Mouse (Mus musculus) neural tube, embryonic 11.5 days (tissue): ENCODE measurements at regions not wholly inside any gene's neighbourhood (a gene's known extent, or its start where the extent isn't known, plus 50 kb on each side); places are given as distances from the start of the nearest gene placed in this dataset.
"Not testable (repeated sequence)": the region's sequence is repeated elsewhere in the genome, so short reads cannot be mapped to it uniquely, and the experiment has no call there.

Source experiments
- ATAC-seq: fragments of 200-750 bp; cut with Nextera tagmentation; 2 replicates; pipeline ENCODE4 v1.8.0; 2017; ENCODE audit warnings: moderate number of reproducible peaks, mild to moderate bottlenecking, moderate TSS enrichment, moderate library complexity; ENCODE audit not compliant: insufficient read depth, low FRiP score, low TSS enrichment
- DNase-seq: peaks from one replicate; pipeline ENCODE4 v3.0.0-alpha.2; 2015; ENCODE audit warnings: low spot score
- H3K27ac ChIP-seq: fragments of 300-500 bp; sonication (generic); 2 replicates; pipeline ENCODE4 v1.5.1; 2014; ENCODE audit warnings: low read depth, mild to moderate bottlenecking, low read length
- H3K27me3 ChIP-seq: fragments of 300-500 bp; sonication (generic); 2 replicates; pipeline ENCODE4 v1.6.1; 2014; ENCODE audit warnings: mild to moderate bottlenecking, low read length, mixed read lengths; ENCODE audit not compliant: control insufficient read depth, insufficient read depth
- H3K36me3 ChIP-seq: fragments of 300-500 bp; sonication (generic); 2 replicates; pipeline ENCODE4 v1.6.1; 2014; ENCODE audit warnings: mild to moderate bottlenecking, low read length, moderate library complexity, mixed read lengths; ENCODE audit not compliant: control insufficient read depth, insufficient read depth
- H3K4me1 ChIP-seq: fragments of 300-500 bp; sonication (generic); 2 replicates; pipeline ENCODE4 v1.6.1; 2014; ENCODE audit warnings: low read length, mixed read lengths; ENCODE audit not compliant: control insufficient read depth, insufficient read depth
- H3K4me2 ChIP-seq: fragments of 300-500 bp; sonication (generic); 2 replicates; pipeline ENCODE4 v1.6.1; 2014; ENCODE audit warnings: low read depth, mild to moderate bottlenecking, moderate library complexity
- H3K4me3 ChIP-seq: fragments of 300-500 bp; sonication (generic); 2 replicates; pipeline ENCODE4 v1.5.1; 2014; ENCODE audit warnings: low read depth, low read length
- H3K9ac ChIP-seq: fragments of 300-500 bp; sonication (generic); 2 replicates; pipeline ENCODE4 v1.6.1; 2014; ENCODE audit warnings: mild to moderate bottlenecking, low read length
- H3K9me3 ChIP-seq: fragments of 300-500 bp; sonication (generic); 2 replicates; pipeline ENCODE4 v1.6.1; 2016; ENCODE audit warnings: low read length; ENCODE audit not compliant: control insufficient read depth
- WGBS: fragments of 180-500 bp; shearing (Covaris S2); extraction: QIAGEN DNeasy Blood & Tissue Kit; methylation state at CpG from one replicate; pipeline ENCODE4 v1.1.7; 2014; 5-methylcytosine and 5-hydroxymethylcytosine counted together

DNA sequence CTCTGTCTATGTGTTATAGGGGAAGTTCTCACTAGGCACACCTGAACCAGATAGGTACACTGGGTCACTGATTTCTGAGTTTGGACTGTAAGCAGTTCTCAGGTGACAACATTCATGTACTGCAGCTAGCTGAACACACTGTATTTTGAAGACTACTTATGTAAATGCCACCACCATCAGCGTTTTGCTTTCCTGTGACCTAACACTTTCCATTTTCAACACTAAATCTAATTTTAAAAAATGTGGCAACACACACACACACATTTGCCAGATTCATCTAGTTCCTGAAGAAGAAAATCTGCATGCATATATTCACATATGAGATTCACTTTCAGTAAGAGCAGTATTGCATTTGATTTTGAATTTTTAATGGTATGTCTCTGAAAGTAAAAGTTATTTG, 96.0 kb upstream of the Gnai1 start:
- H3K36me3 ChIP-seq, result no peaks in the 10 kb centered on the region
- H3K27me3 ChIP-seq, result no peaks in the 10 kb centered on the region
- H3K4me1 ChIP-seq, result no peaks in the 10 kb centered on the region
- H3K9ac ChIP-seq, result no peak overlapping the region
- H3K4me3 ChIP-seq, result no peak overlapping the region
- ATAC-seq (no peak), DNase-seq (no peak)
- no peaks in the 10 kb centered on the region for H3K9me3 ChIP-seq
- H3K27ac ChIP-seq, result no peak overlapping the region
- H3K4me2 ChIP-seq, result no peak overlapping the region
- WGBS, result 92% methylated on average over 1 of the region's 1 CpGs

DNA sequence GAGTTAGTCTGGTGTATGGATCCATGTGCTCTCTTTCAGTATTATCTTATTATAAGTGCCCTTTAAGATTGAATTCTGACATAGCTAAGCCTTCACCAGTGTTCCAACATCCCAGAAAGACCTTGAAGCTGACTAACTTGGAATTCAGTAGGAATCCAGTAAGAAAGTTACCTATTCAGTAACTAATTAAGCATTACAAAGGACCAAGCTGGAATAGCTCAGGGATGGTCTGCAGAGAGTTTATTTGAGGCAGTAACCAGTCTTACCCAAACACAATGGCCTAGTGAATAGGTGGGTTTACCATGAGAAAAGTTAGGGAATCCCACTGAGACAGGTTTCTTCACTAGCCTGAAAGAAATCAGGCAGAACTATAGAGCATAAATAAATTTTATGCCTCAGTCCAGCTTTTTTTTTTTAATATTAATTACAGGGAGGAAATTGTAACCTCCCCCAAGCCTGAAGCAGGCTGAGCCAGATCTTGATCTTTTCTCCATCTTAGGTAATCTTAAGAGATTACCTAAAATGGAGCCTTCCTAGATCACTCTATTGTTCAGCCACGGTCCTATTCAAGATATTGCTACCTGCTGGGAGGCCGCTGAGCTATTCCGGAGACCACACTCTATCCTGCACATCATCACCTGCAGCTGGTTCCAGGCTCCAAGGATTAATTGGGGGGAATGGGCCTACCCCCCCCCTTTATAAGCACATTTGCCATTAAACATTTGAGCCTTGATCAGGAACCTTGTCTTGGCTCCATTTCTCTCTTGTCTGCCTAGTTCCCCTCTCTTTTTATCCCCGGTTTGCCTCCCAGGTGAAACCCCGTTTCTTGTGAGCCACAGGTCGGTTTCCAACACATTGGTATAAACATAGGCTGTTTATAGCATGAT, 93.0 kb upstream of the Gnai1 start:
- H3K4me3 ChIP-seq, H3K9me3 ChIP-seq, ATAC-seq, H3K4me1 ChIP-seq, H3K36me3 ChIP-seq, DNase-seq, H3K27ac ChIP-seq, H3K27me3 ChIP-seq, H3K9ac ChIP-seq, H3K4me2 ChIP-seq: not testable (repeated sequence)
- WGBS, result 65% methylated on average over 6 of the region's 6 CpGs

DNA sequence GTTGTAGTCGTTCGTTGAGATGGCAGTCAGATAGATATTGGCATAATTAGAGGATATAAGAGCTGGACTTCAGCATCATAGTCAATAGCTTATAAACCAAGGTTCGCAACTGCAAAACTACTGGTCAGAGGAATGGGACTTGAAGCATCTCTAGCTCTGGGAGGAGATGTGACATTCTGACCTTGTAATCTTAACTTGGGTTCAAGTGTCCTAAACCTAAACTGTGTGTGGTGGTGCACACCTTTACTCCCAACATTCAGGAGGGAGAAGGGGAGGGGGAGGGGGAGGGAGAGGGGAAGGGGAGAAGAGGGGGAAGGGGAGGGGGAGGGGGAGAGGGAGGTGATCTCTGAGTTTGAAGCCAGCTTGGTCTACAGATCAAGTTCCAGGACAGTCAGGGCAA, 89.1 kb upstream of the Gnai1 start:
- Histone ChIP-seq H3K9me3 (no peaks in the 10 kb centered on the region), H3K36me3 (no peaks in the 10 kb centered on the region), H3K27ac (no peak overlapping the region), H3K4me2 (no peak overlapping the region), H3K4me1 (no peaks in the 10 kb centered on the region), H3K27me3 (no peaks in the 10 kb centered on the region), H3K9ac (no peak overlapping the region), H3K4me3 (no peak overlapping the region)
- ATAC-seq, result no peak
- DNase-seq, result no peak
- WGBS, result 86% methylated on average over 3 of the region's 3 CpGs

DNA sequence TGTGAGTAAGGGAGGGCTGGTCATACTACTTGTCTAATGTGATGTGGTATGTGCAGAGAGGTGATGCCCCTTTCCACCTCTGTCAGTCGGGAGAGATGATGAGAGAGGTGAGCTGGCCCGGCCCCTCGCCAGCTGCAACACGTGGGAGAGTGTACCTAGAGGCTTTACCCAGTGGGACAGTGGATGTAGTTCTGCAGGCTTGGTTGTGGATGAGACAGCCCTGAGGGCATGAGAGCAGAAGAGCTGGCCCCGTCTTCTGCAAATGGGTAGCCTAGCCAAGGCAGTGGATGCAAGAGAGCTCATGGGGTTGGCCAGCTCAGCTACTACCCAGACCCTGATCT, 88.1 kb upstream of the Gnai1 start:
- 82% methylated on average over 5 of the region's 5 CpGs for WGBS
- no peak overlapping the region for H3K9ac ChIP-seq
- no peaks in the 10 kb centered on the region for H3K4me1 ChIP-seq
- no peak overlapping the region for H3K27ac ChIP-seq
- no peaks in the 10 kb centered on the region for H3K9me3 ChIP-seq
- no peak overlapping the region for H3K4me3 ChIP-seq
- H3K27me3 ChIP-seq, result no peaks in the 10 kb centered on the region
- ATAC-seq (no peak; the same call in 1 of the 2 replicates), DNase-seq (no peak)
- no peak overlapping the region for H3K4me2 ChIP-seq
- H3K36me3 ChIP-seq, result no peaks in the 10 kb centered on the region

DNA sequence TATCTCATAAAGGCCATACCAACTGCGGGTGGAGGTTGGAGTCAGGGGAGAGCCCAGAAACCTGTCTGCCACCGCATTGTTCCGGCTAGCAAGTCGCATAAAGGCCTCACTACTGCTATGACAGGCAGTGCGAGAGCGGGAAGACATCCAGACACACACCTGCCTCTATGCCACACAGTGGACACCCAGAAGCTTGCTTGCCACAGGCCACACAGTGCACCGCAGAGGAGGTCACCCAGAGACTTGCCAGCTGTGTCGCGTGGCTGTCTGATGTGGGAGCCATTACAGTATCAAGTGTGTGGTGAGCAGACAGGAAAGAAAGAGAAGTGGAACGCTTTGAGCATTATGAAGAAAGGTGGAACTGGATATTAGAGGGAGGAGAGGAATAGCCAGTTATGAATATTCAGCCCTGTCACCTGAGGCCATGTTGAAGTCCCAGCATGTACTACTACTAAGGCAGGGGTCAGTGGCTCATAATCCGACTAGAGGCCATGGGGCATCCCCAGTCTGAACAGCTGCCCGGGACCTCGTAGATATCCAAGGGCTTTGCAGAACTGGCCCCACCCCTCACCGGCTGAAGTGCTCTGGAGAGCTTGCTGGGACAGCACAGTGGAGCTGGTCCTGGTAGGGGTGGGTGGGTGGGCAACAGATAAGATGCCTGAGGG, 87.6 kb upstream of the Gnai1 start:
- no peak overlapping the region for H3K4me3 ChIP-seq

DNA sequence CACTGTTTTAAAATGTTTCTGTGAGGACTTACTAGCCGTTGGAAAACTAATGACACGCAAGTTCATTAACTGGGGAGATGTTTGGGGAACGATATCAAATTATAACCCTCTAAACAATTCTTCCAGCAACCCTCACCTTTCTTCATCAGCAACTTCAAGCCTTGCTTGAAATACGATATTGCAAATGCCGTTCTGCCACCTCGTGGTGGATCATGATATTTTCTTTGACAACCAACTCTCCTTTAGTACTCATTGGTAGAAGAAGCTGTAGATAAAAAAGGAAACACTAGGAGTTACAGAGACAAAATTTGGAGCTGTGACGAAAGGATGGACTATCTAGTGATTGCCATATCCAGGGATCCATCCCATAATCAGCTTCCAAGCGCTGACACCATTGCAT, 85.8 kb upstream of the Gnai1 start:
- no peak overlapping the region for H3K4me3 ChIP-seq
- H3K4me2 ChIP-seq, result no peak overlapping the region
- H3K9me3 ChIP-seq, result no peaks in the 10 kb centered on the region
- no peak overlapping the region for H3K27ac ChIP-seq
- no peak overlapping the region for H3K9ac ChIP-seq
- H3K4me1 ChIP-seq, result no peaks in the 10 kb centered on the region
- 29% methylated on average over 8 of the region's 8 CpGs for WGBS
- no peaks in the 10 kb centered on the region for H3K36me3 ChIP-seq
- ATAC-seq (no peak), DNase-seq (peak; percentile 53)
- no peaks in the 10 kb centered on the region for H3K27me3 ChIP-seq

More for the DNA sequence above, 87.6 kb upstream of the Gnai1 start:
- Histone ChIP-seq H3K36me3 (no peaks in the 10 kb centered on the region), H3K9me3 (no peaks in the 10 kb centered on the region), H3K27ac (no peak overlapping the region), H3K27me3 (no peaks in the 10 kb centered on the region), H3K4me2 (no peak overlapping the region), H3K4me1 (no peaks in the 10 kb centered on the region), H3K9ac (no peak overlapping the region)
- ATAC-seq (no peak), DNase-seq (no peak)
- 95% methylated on average over 14 of the region's 14 CpGs for WGBS

DNA sequence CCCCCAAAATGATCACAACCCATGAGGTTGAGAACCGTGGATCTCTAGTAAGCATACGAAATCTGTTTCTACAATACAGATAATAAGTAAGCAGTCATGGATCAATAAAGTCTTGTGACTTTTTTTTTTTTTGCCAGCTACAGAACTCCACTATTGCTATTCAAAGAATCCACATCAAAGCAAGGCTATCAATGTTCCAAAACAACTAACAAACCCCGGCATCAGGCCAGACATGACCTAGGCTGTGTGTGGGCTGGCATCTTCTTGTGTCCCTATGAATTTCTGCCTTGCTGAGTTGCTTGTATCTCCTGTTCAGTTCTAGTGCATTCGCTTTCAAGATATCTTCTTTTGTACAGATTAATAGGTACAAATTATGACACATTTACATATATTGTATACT, 79.8 kb upstream of the Gnai1 start:
- DNase-seq, result no peak
- no peaks in the 10 kb centered on the region for H3K36me3 ChIP-seq
- ATAC-seq, result no peak
- no peak overlapping the region for H3K9ac ChIP-seq
- no peaks in the 10 kb centered on the region for H3K4me1 ChIP-seq
- whole genome bisulfite sequencing, result 90% methylated on average over 4 of the region's 4 CpGs
- H3K27ac ChIP-seq, result no peak overlapping the region
- H3K4me2 ChIP-seq, result no peak overlapping the region
- no peaks in the 10 kb centered on the region for H3K27me3 ChIP-seq
- no peaks in the 10 kb centered on the region for H3K9me3 ChIP-seq
- H3K4me3 ChIP-seq, result no peak overlapping the region

DNA sequence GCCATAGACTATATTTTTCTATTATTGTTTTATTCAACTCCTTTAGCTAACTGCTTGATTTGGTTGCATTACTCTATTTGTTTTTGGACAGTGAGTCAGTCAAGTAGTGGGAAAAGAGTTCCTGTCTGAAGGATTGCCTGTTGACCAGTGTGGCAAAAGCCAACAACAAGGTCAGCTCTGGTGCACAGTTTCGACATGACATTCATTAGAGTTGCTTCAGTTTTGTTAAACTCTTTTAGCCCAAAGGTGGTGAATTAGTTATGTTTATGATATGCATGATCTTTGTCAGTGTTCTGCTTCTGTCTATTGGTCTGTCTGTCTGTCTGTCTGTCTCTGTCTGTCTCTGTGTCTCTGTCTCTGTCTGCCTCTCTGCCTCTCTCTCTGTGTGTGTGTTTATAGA, 79.1 kb upstream of the Gnai1 start:
- Histone ChIP-seq H3K9me3 (no peaks in the 10 kb centered on the region), H3K27ac (no peak overlapping the region), H3K9ac (no peak overlapping the region), H3K4me3 (no peak overlapping the region), H3K36me3 (no peaks in the 10 kb centered on the region), H3K4me1 (no peaks in the 10 kb centered on the region), H3K27me3 (no peaks in the 10 kb centered on the region), H3K4me2 (no peak overlapping the region)
- DNase-seq (no peak), ATAC-seq (no peak)
- WGBS, result 97% methylated on average over 1 of the region's 1 CpGs
